Mouse (Mus musculus) lung, adult 2 months (tissue): Measurements from ENCODE around the gene Pkmyt1.

ENCODE experiments used
- CTCF ChIP-seq: fragments of 200-500 bp; IDR thresholded peaks from 2 replicates; pipeline ENCODE4 v1.5.1; 2011; ENCODE audit warnings: mild to moderate bottlenecking, low read length, control low read depth; ENCODE audit not compliant: insufficient read depth
- POLR2A ChIP-seq: fragments of 200-500 bp; IDR thresholded peaks from 2 replicates; pipeline ENCODE4 v1.6.1; 2011; ENCODE audit warnings: low read depth, mild to moderate bottlenecking, control low read depth, low read length, borderline replicate concordance; ENCODE audit errors: extremely low read depth

DNA sequence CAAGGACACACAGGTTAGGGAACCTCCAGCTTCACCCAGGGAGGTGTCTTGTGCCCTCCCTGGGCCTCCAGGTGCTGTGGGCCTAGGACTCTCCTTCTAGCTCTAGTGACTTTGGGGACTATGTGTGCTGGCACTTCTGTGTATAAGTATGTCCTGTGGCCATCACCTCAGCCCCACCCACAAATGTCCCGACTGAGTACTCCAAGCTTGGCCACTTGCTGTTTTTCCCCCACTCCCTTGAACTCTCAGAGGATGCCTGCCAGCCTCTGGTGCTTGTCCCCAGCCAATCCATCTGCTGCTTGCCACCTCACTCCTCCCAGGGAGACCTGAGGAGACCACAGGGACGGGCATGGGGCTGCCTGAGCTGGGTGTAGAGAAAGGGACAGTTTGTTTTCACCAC, 52.3 kb downstream of the Pkmyt1 start:
- TF ChIP-seq POLR2A = 0 out of 2 replicates have a peak, but pooled peaks have one; percentile 16
- TF ChIP-seq CTCF = no peak
